Mouse (Mus musculus) MEL (cell line): ENCODE data around the gene Smim4. TPM values are rescaled to one million over a fixed set of nuclear protein-coding genes. Genes with fewer than 3 reads are reported as not detected.
A peak's percentile ranks its signal among the peaks of the same experiment; 100 is the strongest.

Experiments
- DNase-seq: peaks from one replicate; pipeline ENCODE4 v3.0.0; 2011; ENCODE audit warnings: low read depth, low spot score
- H3K27ac ChIP-seq: 2 replicates; pipeline ENCODE4 v1.5.1; 2012; ENCODE audit warnings: low read depth, mild to moderate bottlenecking, control low read depth, low read length, moderate library complexity; ENCODE audit not compliant: control insufficient read depth
- H3K27me3 ChIP-seq, 2 experiments: fragments of 150-350 bp in 1 of 2; sonication (generic) in 1 of 2; 2 replicates each; pipeline ENCODE4 v1.6.1; 2012; ENCODE audit warnings: low read length in 2 of 2, mild to moderate bottlenecking in 2 of 2, improper control_type of control experiment in 1 of 2, moderate library complexity in 1 of 2; ENCODE audit not compliant: insufficient read depth in 2 of 2, control insufficient read depth in 1 of 2
- H3K36me3 ChIP-seq, 2 experiments: 2 replicates each; pipeline ENCODE4 v1.6.1; 2012 to 2014; ENCODE audit warnings: low read length in 2 of 2, improper control_type of control experiment in 1 of 2, inconsistent platforms in 1 of 2, mild to moderate bottlenecking in 1 of 2; ENCODE audit not compliant: insufficient read depth in 2 of 2, control insufficient read depth in 1 of 2
- H3K4me1 ChIP-seq, 2 experiments: fragments of 150-350 bp in 1 of 2; sonication (generic) in 1 of 2; 2 replicates each; pipeline ENCODE4 v1.6.1; 2012; ENCODE audit warnings: low read length in 2 of 2, improper control_type of control experiment in 1 of 2, mild to moderate bottlenecking in 1 of 2; ENCODE audit not compliant: insufficient read depth in 2 of 2, control insufficient read depth in 1 of 2
- H3K4me3 ChIP-seq, 2 experiments: fragments of 150-350 bp in 1 of 2; sonication (generic) in 1 of 2; 2 replicates each; pipeline ENCODE4 v1.5.1; 2012; ENCODE audit warnings: low read depth in 2 of 2, low read length in 2 of 2, mild to moderate bottlenecking in 2 of 2, moderate library complexity in 2 of 2, control low read depth in 1 of 2, improper control_type of control experiment in 1 of 2; ENCODE audit not compliant: control insufficient read depth in 1 of 2, insufficient read depth in 1 of 2
- H3K79me2 ChIP-seq: 2 replicates; pipeline ENCODE4 v1.6.1; 2012; ENCODE audit warnings: mild to moderate bottlenecking, low read length, moderate library complexity; ENCODE audit not compliant: control insufficient read depth, poor library complexity, insufficient read depth
- H3K9ac ChIP-seq: 2 replicates; pipeline ENCODE4 v1.6.1; 2012; ENCODE audit warnings: low read depth, mild to moderate bottlenecking, control low read depth, low read length, moderate library complexity; ENCODE audit not compliant: control insufficient read depth, poor library complexity, severe bottlenecking
- H3K9me3 ChIP-seq: fragments of 150-350 bp; sonication (generic); replicated peaks from 2 replicates; pipeline ENCODE4 v1.6.1; 2012; ENCODE audit warnings: mild to moderate bottlenecking, low read length, improper control_type of control experiment, moderate library complexity; ENCODE audit not compliant: insufficient read depth
- BHLHE40 ChIP-seq: IDR thresholded peaks from 2 replicates; pipeline ENCODE4 v1.6.1; 2012; ENCODE audit warnings: low read depth, mild to moderate bottlenecking, inconsistent platforms, low read length, improper control_type of control experiment, borderline replicate concordance
- CHD1 ChIP-seq: IDR thresholded peaks from 2 replicates; pipeline ENCODE4 v1.6.1; 2012; ENCODE audit warnings: low read depth, mild to moderate bottlenecking, inconsistent platforms, low read length, improper control_type of control experiment
- CHD2 ChIP-seq: IDR thresholded peaks from 2 replicates; pipeline ENCODE4 v1.6.1; 2011; ENCODE audit warnings: low read length, improper control_type of control experiment
- CTCF ChIP-seq, 3 experiments: IDR thresholded peaks in 2 of 3; conservative IDR thresholded peaks in 1 of 3; 2 replicates each; pipeline ENCODE4 v1.5.1; 2011 to 2012; ENCODE audit warnings: low read length in 3 of 3, low read depth in 2 of 3, mild to moderate bottlenecking in 2 of 3, improper control_type of control experiment in 1 of 3, inconsistent platforms in 1 of 3, mixed read lengths in 1 of 3, moderate library complexity in 1 of 3; ENCODE audit not compliant: control insufficient read depth in 1 of 3, insufficient read depth in 1 of 3, poor library complexity in 1 of 3, severe bottlenecking in 1 of 3
- E2F4 ChIP-seq: IDR thresholded peaks from 2 replicates; pipeline ENCODE4 v1.6.1; 2011; ENCODE audit warnings: low read depth, low read length, improper control_type of control experiment, borderline replicate concordance
- ELF1 ChIP-seq: IDR thresholded peaks from 2 replicates; pipeline ENCODE4 v1.6.1; 2014; ENCODE audit warnings: low read depth, mild to moderate bottlenecking, inconsistent platforms, low read length, improper control_type of control experiment, moderate library complexity
- EP300 ChIP-seq, 2 experiments: IDR thresholded peaks; 2 replicates each; pipeline ENCODE4 v1.6.1; 2011; ENCODE audit warnings: improper control_type of control experiment in 2 of 2, low read length in 2 of 2, low read depth in 1 of 2, mild to moderate bottlenecking in 1 of 2
- ETS1 ChIP-seq: IDR thresholded peaks from 2 replicates; pipeline ENCODE4 v1.6.1; 2012; ENCODE audit warnings: low read depth, mild to moderate bottlenecking, inconsistent platforms, low read length, improper control_type of control experiment, moderate library complexity
- HCFC1 ChIP-seq: IDR thresholded peaks from 2 replicates; pipeline ENCODE4 v1.6.1; 2012; ENCODE audit warnings: low read depth, mild to moderate bottlenecking, inconsistent platforms, low read length, improper control_type of control experiment, moderate library complexity
- JUND ChIP-seq: IDR thresholded peaks from 2 replicates; pipeline ENCODE4 v1.6.1; 2011; ENCODE audit warnings: low read depth, mild to moderate bottlenecking, improper control_type of control experiment, low read length
- KAT2A ChIP-seq: conservative IDR thresholded peaks from 2 replicates; pipeline ENCODE4 v1.6.1; 2012; ENCODE audit warnings: low read depth, low read length, improper control_type of control experiment, inconsistent platforms
- MAFK ChIP-seq: IDR thresholded peaks from 2 replicates; pipeline ENCODE4 v1.6.1; 2011; ENCODE audit warnings: low read depth, mild to moderate bottlenecking, low read length, improper control_type of control experiment, borderline replicate concordance
- MAX ChIP-seq: IDR thresholded peaks from 2 replicates; pipeline ENCODE4 v1.6.1; 2011; ENCODE audit warnings: low read length, improper control_type of control experiment
- MAZ ChIP-seq: IDR thresholded peaks from 2 replicates; pipeline ENCODE4 v1.6.1; 2012; ENCODE audit warnings: low read depth, mild to moderate bottlenecking, inconsistent platforms, low read length, improper control_type of control experiment
- MXI1 ChIP-seq: IDR thresholded peaks from 2 replicates; pipeline ENCODE4 v1.6.1; 2011; ENCODE audit warnings: mild to moderate bottlenecking, low read depth, low read length, improper control_type of control experiment
- MYC ChIP-seq: IDR thresholded peaks from 2 replicates; pipeline ENCODE4 v1.6.1; 2011; ENCODE audit warnings: low read depth, mild to moderate bottlenecking, low read length, improper control_type of control experiment, moderate library complexity
- NELFE ChIP-seq: IDR thresholded peaks from 2 replicates; pipeline ENCODE4 v1.6.1; 2011; ENCODE audit warnings: low read depth, low read length, improper control_type of control experiment
- NRF1 ChIP-seq: IDR thresholded peaks from 2 replicates; pipeline ENCODE4 v1.6.1; 2014; ENCODE audit warnings: low read depth, mild to moderate bottlenecking, inconsistent platforms, low read length, improper control_type of control experiment, moderate library complexity; ENCODE audit not compliant: poor library complexity, insufficient read depth, severe bottlenecking
- POLR2A ChIP-seq, 2 experiments: IDR thresholded peaks; 2 replicates each; pipeline ENCODE4 v1.6.1; 2011 to 2012; ENCODE audit warnings: low read length in 2 of 2, mild to moderate bottlenecking in 2 of 2, control low read depth in 1 of 2, improper control_type of control experiment in 1 of 2, low read depth in 1 of 2, moderate library complexity in 1 of 2; ENCODE audit not compliant: control insufficient read depth in 1 of 2, insufficient read depth in 1 of 2, poor library complexity in 1 of 2
- POLR2AphosphoS2 ChIP-seq: IDR thresholded peaks from 2 replicates; pipeline ENCODE4 v1.6.1; 2011; ENCODE audit warnings: low read length, improper control_type of control experiment
- POLR2AphosphoS5 ChIP-seq: IDR thresholded peaks from 2 replicates; pipeline ENCODE4 v1.6.1; 2012; ENCODE audit warnings: low read depth, borderline replicate concordance, mild to moderate bottlenecking, inconsistent platforms, low read length, moderate library complexity, mixed read lengths
- RAD21 ChIP-seq: IDR thresholded peaks from 2 replicates; pipeline ENCODE4 v1.6.1; 2011; ENCODE audit warnings: mild to moderate bottlenecking, low read depth, low read length, improper control_type of control experiment
- RCOR1 ChIP-seq: IDR thresholded peaks from 2 replicates; pipeline ENCODE4 v1.6.1; 2012; ENCODE audit warnings: low read depth, mild to moderate bottlenecking, inconsistent platforms, low read length, improper control_type of control experiment
- SIN3A ChIP-seq: IDR thresholded peaks from 2 replicates; pipeline ENCODE4 v1.6.1; 2012; ENCODE audit warnings: low read length, improper control_type of control experiment, inconsistent platforms
- SMC3 ChIP-seq: IDR thresholded peaks from 2 replicates; pipeline ENCODE4 v1.6.1; 2011; ENCODE audit warnings: low read depth, low read length, improper control_type of control experiment
- TBP ChIP-seq: IDR thresholded peaks from 2 replicates; pipeline ENCODE4 v1.8.0; 2011; ENCODE audit warnings: low read depth, low read length, improper control_type of control experiment
- TCF12 ChIP-seq: IDR thresholded peaks from 2 replicates; pipeline ENCODE4 v1.6.1; 2014; ENCODE audit warnings: low read depth, mild to moderate bottlenecking, inconsistent platforms, low read length, improper control_type of control experiment, moderate library complexity
- UBTF ChIP-seq: IDR thresholded peaks from 2 replicates; pipeline ENCODE4 v1.6.1; 2012; ENCODE audit warnings: low read depth, mild to moderate bottlenecking, inconsistent platforms, low read length, improper control_type of control experiment, moderate library complexity, borderline replicate concordance; ENCODE audit not compliant: insufficient read depth
- USF1 ChIP-seq: IDR thresholded peaks from 2 replicates; pipeline ENCODE4 v1.6.1; 2014; ENCODE audit warnings: low read depth, mild to moderate bottlenecking, inconsistent platforms, low read length, improper control_type of control experiment, moderate library complexity
- USF2 ChIP-seq, 2 experiments: IDR thresholded peaks; 2 replicates each; pipeline ENCODE4 v1.6.1; 2011 to 2012; ENCODE audit warnings: improper control_type of control experiment in 2 of 2, low read length in 2 of 2, borderline replicate concordance in 1 of 2, inconsistent platforms in 1 of 2, low read depth in 1 of 2, mild to moderate bottlenecking in 1 of 2; ENCODE audit not compliant: insufficient read depth in 1 of 2
- ZC3H11A ChIP-seq: IDR thresholded peaks from 2 replicates; pipeline ENCODE4 v1.6.1; 2012; ENCODE audit warnings: low read depth, mild to moderate bottlenecking, inconsistent platforms, low read length, improper control_type of control experiment
- ZKSCAN1 ChIP-seq: IDR thresholded peaks from 2 replicates; pipeline ENCODE4 v1.6.1; 2012; ENCODE audit warnings: low read depth, mild to moderate bottlenecking, inconsistent platforms, low read length, improper control_type of control experiment, moderate library complexity
- ZMIZ1 ChIP-seq: IDR thresholded peaks from 2 replicates; pipeline ENCODE4 v1.6.1; 2012; ENCODE audit warnings: low read depth, mild to moderate bottlenecking, inconsistent platforms, low read length, improper control_type of control experiment, moderate library complexity
- polyA plus RNA-seq, 2 experiments: library from polyadenylated mRNA; stranded (reverse) in 1 of 2; unstranded in 1 of 2; fragments of >175 nt in 1 of 2; fragments of >200 nt in 1 of 2; gene quantifications; 2 replicates each; pipeline versions ENCODE4 v1.2.1 to v1.2.4; 2012; ENCODE audit warnings: low replicate concordance in 2 of 2, low read depth in 1 of 2; ENCODE audit not compliant: insufficient read length in 2 of 2, insufficient read depth in 1 of 2, missing spikeins in 1 of 2
- total RNA-seq: library from RNA; depleted of rRNA; stranded (reverse); fragments of 300-350 nt; gene quantifications from 2 replicates; pipeline ENCODE4 v1.2.3, GENCODE M21; 2012; rRNA removed

Smim4 gene
- total RNA-seq (78.8 and 122 TPM in 2 replicates), polyA plus RNA-seq (10 to 100 TPM in 1 of 2 experiments, not detected in 1; 87.8 TPM)

GRCm38 (mm10) chr14:31128826-31129219 lies at the start of gene Smim4:
Smim4 (minus strand) TSS chr14:31128956.
- peaks cover 3 to 42% of the 10 kb centered on the region in 2 experiments for H3K4me1 ChIP-seq

GRCm38 (mm10) chr14:31177715-31178114 lies 49.0 kb upstream of the Smim4 start:
- no peaks in the 10 kb centered on the region for H3K79me2 ChIP-seq
- DNase-seq: no peak
- H3K27me3 ChIP-seq: no peaks in the 10 kb centered on the region
- H3K9me3 ChIP-seq: no peaks in the 10 kb centered on the region
- no peak overlapping the region for H3K9ac ChIP-seq
- no peak overlapping the region for H3K4me3 ChIP-seq
- no peaks in the 10 kb centered on the region for H3K4me1 ChIP-seq
- H3K36me3 ChIP-seq: peaks cover 0 to 7% of the 10 kb centered on the region in 2 experiments; a peak in 2 of 4 replicates
- H3K27ac ChIP-seq: no peak overlapping the region
- TF ChIP-seq MAX (no peak), RAD21 (no peak), POLR2AphosphoS5 (no peak), TCF12 (no peak), SMC3 (no peak), USF2 (IDR thresholded peaks at IDR 0.05; ENCODE audit: borderline replicate concordance in 1 of 2, insufficient read depth in 1 of 2, low read depth in 1 of 2, low read length in 2 of 2) (no peak), MAZ (no peak), HCFC1 (no peak), CHD1 (no peak), MXI1 (no peak), JUND (no peak), ELF1 (no peak), CTCF (IDR thresholded peaks at IDR 0.05 in 2 of 3, conservative IDR thresholded peaks at IDR 0.05 in 1 of 3; ENCODE audit: control insufficient read depth in 1 of 3, insufficient read depth in 1 of 3, low read depth in 2 of 3, low read length in 3 of 3, poor library complexity in 1 of 3, severe bottlenecking in 1 of 3) (no peak), NELFE (no peak), RCOR1 (no peak), ETS1 (no peak), BHLHE40 (no peak), ZC3H11A (no peak)

More at GRCm38 (mm10) chr14:31128826-31129219, at the start of gene Smim4:
- DNase-seq: peak; percentile 99
- no peaks in the 10 kb centered on the region for H3K9me3 ChIP-seq
- H3K79me2 ChIP-seq: peaks cover 29% of the 10 kb centered on the region
- peak within 1 kb of the TSS; percentile 87 to 90 for H3K4me3 ChIP-seq
- H3K9ac ChIP-seq: peak within 1 kb of the TSS; percentile 90
- TF ChIP-seq NRF1 (peak; percentile 99; the same call in 1 of the 2 replicates), MAFK (no peak), MAX (peak; percentile 43), BHLHE40 (no peak), ZC3H11A (no peak), TBP (peak; percentile 73), USF1 (peak; percentile 85), MYC (no peak; the same call in 1 of the 2 replicates), ZMIZ1 (0 out of 2 replicates have a peak, but pooled peaks have one; percentile 50), UBTF (no peak), MAZ (peak; percentile 61; the same call in 1 of the 2 replicates), CTCF (IDR thresholded peaks at IDR 0.05 in 2 of 3, conservative IDR thresholded peaks at IDR 0.05 in 1 of 3; ENCODE audit: control insufficient read depth in 1 of 3, insufficient read depth in 1 of 3, low read depth in 2 of 3, low read length in 3 of 3, poor library complexity in 1 of 3, severe bottlenecking in 1 of 3) (peak in 2 of 3 experiments; percentile 62 to 72; a peak in 5 of 6 replicates), RCOR1 (no peak), MXI1 (peak; percentile 52; the same call in 1 of the 2 replicates), NELFE (peak; percentile 86), CHD2 (no peak), SMC3 (no peak; the same call in 1 of the 2 replicates), E2F4 (no peak), RAD21 (peak; percentile 3), EP300 (IDR thresholded peaks at IDR 0.05; ENCODE audit: low read depth in 1 of 2, low read length in 2 of 2) (0 out of 4 replicates have a peak, but pooled peaks of 1 of the 2 experiments have one; percentile 2), HCFC1 (peak; percentile 76), ELF1 (peak; percentile 93), SIN3A (peak; percentile 74; the same call in 1 of the 2 replicates), KAT2A (no peak), JUND (no peak), TCF12 (peak; percentile 45), ETS1 (no peak), POLR2AphosphoS2 (peak; percentile 90), ZKSCAN1 (no peak), USF2 (IDR thresholded peaks at IDR 0.05; ENCODE audit: borderline replicate concordance in 1 of 2, insufficient read depth in 1 of 2, low read depth in 1 of 2, low read length in 2 of 2) (no peak), POLR2A (IDR thresholded peaks at IDR 0.05; ENCODE audit: control insufficient read depth in 1 of 2, insufficient read depth in 1 of 2, low read depth in 1 of 2, low read length in 2 of 2, poor library complexity in 1 of 2) (peak; percentile 61 to 91; a peak in 3 of 4 replicates)
- H3K27me3 ChIP-seq: no peaks in the 10 kb centered on the region
- peak within 1 kb of the TSS; percentile 74 for H3K27ac ChIP-seq
- H3K36me3 ChIP-seq: peaks cover 4 to 10% of the 10 kb centered on the region in 2 experiments
